Mouse (Mus musculus) bone marrow, adult 2 months (tissue): ENCODE results near the gene Acsm1.

ENCODE experiments used
- CTCF ChIP-seq: fragments of 200-500 bp; IDR thresholded peaks from 2 replicates; pipeline ENCODE4 v1.5.1; 2011; ENCODE audit warnings: low read length, control low read depth; ENCODE audit not compliant: control insufficient read depth, insufficient read depth
- POLR2A ChIP-seq: fragments of 200-500 bp; IDR thresholded peaks from 2 replicates; pipeline ENCODE4 v1.6.1; 2011; ENCODE audit warnings: low read depth, mild to moderate bottlenecking, control low read depth, low read length, borderline replicate concordance; ENCODE audit not compliant: control insufficient read depth

GRCm38 (mm10) chr7:119618209-119618935 lies 11.5 kb downstream of the Acsm1 start:
- TF ChIP-seq CTCF, result no peak
- TF ChIP-seq POLR2A, result no peak
